Mouse (Mus musculus) MEL (cell line): ENCODE results near the gene Trim39. TPM values are rescaled to one million over a fixed set of nuclear protein-coding genes. Genes with fewer than 3 reads are reported as not detected.

Experiments
- DNase-seq: peaks from one replicate; pipeline ENCODE4 v3.0.0; 2011; ENCODE audit warnings: low read depth, low spot score
- H3K27ac ChIP-seq: 2 replicates; pipeline ENCODE4 v1.5.1; 2012; ENCODE audit warnings: low read depth, mild to moderate bottlenecking, control low read depth, low read length, moderate library complexity; ENCODE audit not compliant: control insufficient read depth
- H3K27me3 ChIP-seq, 2 experiments: fragments of 150-350 bp in 1 of 2; sonication (generic) in 1 of 2; 2 replicates each; pipeline ENCODE4 v1.6.1; 2012; ENCODE audit warnings: low read length in 2 of 2, mild to moderate bottlenecking in 2 of 2, improper control_type of control experiment in 1 of 2, moderate library complexity in 1 of 2; ENCODE audit not compliant: insufficient read depth in 2 of 2, control insufficient read depth in 1 of 2
- H3K36me3 ChIP-seq, 2 experiments: 2 replicates each; pipeline ENCODE4 v1.6.1; 2012 to 2014; ENCODE audit warnings: low read length in 2 of 2, improper control_type of control experiment in 1 of 2, inconsistent platforms in 1 of 2, mild to moderate bottlenecking in 1 of 2; ENCODE audit not compliant: insufficient read depth in 2 of 2, control insufficient read depth in 1 of 2
- H3K4me1 ChIP-seq, 2 experiments: fragments of 150-350 bp in 1 of 2; sonication (generic) in 1 of 2; 2 replicates each; pipeline ENCODE4 v1.6.1; 2012; ENCODE audit warnings: low read length in 2 of 2, improper control_type of control experiment in 1 of 2, mild to moderate bottlenecking in 1 of 2; ENCODE audit not compliant: insufficient read depth in 2 of 2, control insufficient read depth in 1 of 2
- H3K4me3 ChIP-seq, 2 experiments: fragments of 150-350 bp in 1 of 2; sonication (generic) in 1 of 2; 2 replicates each; pipeline ENCODE4 v1.5.1; 2012; ENCODE audit warnings: low read depth in 2 of 2, low read length in 2 of 2, mild to moderate bottlenecking in 2 of 2, moderate library complexity in 2 of 2, control low read depth in 1 of 2, improper control_type of control experiment in 1 of 2; ENCODE audit not compliant: control insufficient read depth in 1 of 2, insufficient read depth in 1 of 2
- H3K79me2 ChIP-seq: 2 replicates; pipeline ENCODE4 v1.6.1; 2012; ENCODE audit warnings: mild to moderate bottlenecking, low read length, moderate library complexity; ENCODE audit not compliant: control insufficient read depth, poor library complexity, insufficient read depth
- H3K9ac ChIP-seq: 2 replicates; pipeline ENCODE4 v1.6.1; 2012; ENCODE audit warnings: low read depth, mild to moderate bottlenecking, control low read depth, low read length, moderate library complexity; ENCODE audit not compliant: control insufficient read depth, poor library complexity, severe bottlenecking
- H3K9me3 ChIP-seq: fragments of 150-350 bp; sonication (generic); replicated peaks from 2 replicates; pipeline ENCODE4 v1.6.1; 2012; ENCODE audit warnings: mild to moderate bottlenecking, low read length, improper control_type of control experiment, moderate library complexity; ENCODE audit not compliant: insufficient read depth
- BHLHE40 ChIP-seq: IDR thresholded peaks from 2 replicates; pipeline ENCODE4 v1.6.1; 2012; ENCODE audit warnings: low read depth, mild to moderate bottlenecking, inconsistent platforms, low read length, improper control_type of control experiment, borderline replicate concordance
- CHD1 ChIP-seq: IDR thresholded peaks from 2 replicates; pipeline ENCODE4 v1.6.1; 2012; ENCODE audit warnings: low read depth, mild to moderate bottlenecking, inconsistent platforms, low read length, improper control_type of control experiment
- CHD2 ChIP-seq: IDR thresholded peaks from 2 replicates; pipeline ENCODE4 v1.6.1; 2011; ENCODE audit warnings: low read length, improper control_type of control experiment
- CTCF ChIP-seq, 3 experiments: IDR thresholded peaks in 2 of 3; conservative IDR thresholded peaks in 1 of 3; 2 replicates each; pipeline ENCODE4 v1.5.1; 2011 to 2012; ENCODE audit warnings: low read length in 3 of 3, low read depth in 2 of 3, mild to moderate bottlenecking in 2 of 3, improper control_type of control experiment in 1 of 3, inconsistent platforms in 1 of 3, mixed read lengths in 1 of 3, moderate library complexity in 1 of 3; ENCODE audit not compliant: control insufficient read depth in 1 of 3, insufficient read depth in 1 of 3, poor library complexity in 1 of 3, severe bottlenecking in 1 of 3
- ELF1 ChIP-seq: IDR thresholded peaks from 2 replicates; pipeline ENCODE4 v1.6.1; 2014; ENCODE audit warnings: low read depth, mild to moderate bottlenecking, inconsistent platforms, low read length, improper control_type of control experiment, moderate library complexity
- HCFC1 ChIP-seq: IDR thresholded peaks from 2 replicates; pipeline ENCODE4 v1.6.1; 2012; ENCODE audit warnings: low read depth, mild to moderate bottlenecking, inconsistent platforms, low read length, improper control_type of control experiment, moderate library complexity
- JUND ChIP-seq: IDR thresholded peaks from 2 replicates; pipeline ENCODE4 v1.6.1; 2011; ENCODE audit warnings: low read depth, mild to moderate bottlenecking, improper control_type of control experiment, low read length
- KAT2A ChIP-seq: conservative IDR thresholded peaks from 2 replicates; pipeline ENCODE4 v1.6.1; 2012; ENCODE audit warnings: low read depth, low read length, improper control_type of control experiment, inconsistent platforms
- MAFK ChIP-seq: IDR thresholded peaks from 2 replicates; pipeline ENCODE4 v1.6.1; 2011; ENCODE audit warnings: low read depth, mild to moderate bottlenecking, low read length, improper control_type of control experiment, borderline replicate concordance
- MAX ChIP-seq: IDR thresholded peaks from 2 replicates; pipeline ENCODE4 v1.6.1; 2011; ENCODE audit warnings: low read length, improper control_type of control experiment
- MEF2A ChIP-seq: IDR thresholded peaks from 2 replicates; pipeline ENCODE4 v1.6.1; 2014; ENCODE audit warnings: low read depth, mild to moderate bottlenecking, inconsistent platforms, low read length, improper control_type of control experiment; ENCODE audit not compliant: poor library complexity, insufficient replicate concordance, severe bottlenecking; ENCODE audit errors: extremely low read depth
- MYC ChIP-seq: IDR thresholded peaks from 2 replicates; pipeline ENCODE4 v1.6.1; 2011; ENCODE audit warnings: low read depth, mild to moderate bottlenecking, low read length, improper control_type of control experiment, moderate library complexity
- NELFE ChIP-seq: IDR thresholded peaks from 2 replicates; pipeline ENCODE4 v1.6.1; 2011; ENCODE audit warnings: low read depth, low read length, improper control_type of control experiment
- POLR2AphosphoS5 ChIP-seq: IDR thresholded peaks from 2 replicates; pipeline ENCODE4 v1.6.1; 2012; ENCODE audit warnings: low read depth, borderline replicate concordance, mild to moderate bottlenecking, inconsistent platforms, low read length, moderate library complexity, mixed read lengths
- RAD21 ChIP-seq: IDR thresholded peaks from 2 replicates; pipeline ENCODE4 v1.6.1; 2011; ENCODE audit warnings: mild to moderate bottlenecking, low read depth, low read length, improper control_type of control experiment
- RCOR1 ChIP-seq: IDR thresholded peaks from 2 replicates; pipeline ENCODE4 v1.6.1; 2012; ENCODE audit warnings: low read depth, mild to moderate bottlenecking, inconsistent platforms, low read length, improper control_type of control experiment
- SIN3A ChIP-seq: IDR thresholded peaks from 2 replicates; pipeline ENCODE4 v1.6.1; 2012; ENCODE audit warnings: low read length, improper control_type of control experiment, inconsistent platforms
- SMC3 ChIP-seq: IDR thresholded peaks from 2 replicates; pipeline ENCODE4 v1.6.1; 2011; ENCODE audit warnings: low read depth, low read length, improper control_type of control experiment
- USF1 ChIP-seq: IDR thresholded peaks from 2 replicates; pipeline ENCODE4 v1.6.1; 2014; ENCODE audit warnings: low read depth, mild to moderate bottlenecking, inconsistent platforms, low read length, improper control_type of control experiment, moderate library complexity
- USF2 ChIP-seq, 2 experiments: IDR thresholded peaks; 2 replicates each; pipeline ENCODE4 v1.6.1; 2011 to 2012; ENCODE audit warnings: improper control_type of control experiment in 2 of 2, low read length in 2 of 2, borderline replicate concordance in 1 of 2, inconsistent platforms in 1 of 2, low read depth in 1 of 2, mild to moderate bottlenecking in 1 of 2; ENCODE audit not compliant: insufficient read depth in 1 of 2
- ZKSCAN1 ChIP-seq: IDR thresholded peaks from 2 replicates; pipeline ENCODE4 v1.6.1; 2012; ENCODE audit warnings: low read depth, mild to moderate bottlenecking, inconsistent platforms, low read length, improper control_type of control experiment, moderate library complexity
- ZNF384 ChIP-seq: IDR thresholded peaks from 2 replicates; pipeline ENCODE4 v1.6.1; 2012; ENCODE audit warnings: low read depth, mild to moderate bottlenecking, inconsistent platforms, low read length, improper control_type of control experiment
- polyA plus RNA-seq, 2 experiments: library from polyadenylated mRNA; stranded (reverse) in 1 of 2; unstranded in 1 of 2; fragments of >175 nt in 1 of 2; fragments of >200 nt in 1 of 2; gene quantifications; 2 replicates each; pipeline versions ENCODE4 v1.2.1 to v1.2.4; 2012; ENCODE audit warnings: low replicate concordance in 2 of 2, low read depth in 1 of 2; ENCODE audit not compliant: insufficient read length in 2 of 2, insufficient read depth in 1 of 2, missing spikeins in 1 of 2
- total RNA-seq: library from RNA; depleted of rRNA; stranded (reverse); fragments of 300-350 nt; gene quantifications from 2 replicates; pipeline ENCODE4 v1.2.3, GENCODE M21; 2012

The Trim39 gene
- total and polyA plus RNA-seq, 3 experiments: 13.5 to 16.0 TPM; not detected in 1

DNA sequence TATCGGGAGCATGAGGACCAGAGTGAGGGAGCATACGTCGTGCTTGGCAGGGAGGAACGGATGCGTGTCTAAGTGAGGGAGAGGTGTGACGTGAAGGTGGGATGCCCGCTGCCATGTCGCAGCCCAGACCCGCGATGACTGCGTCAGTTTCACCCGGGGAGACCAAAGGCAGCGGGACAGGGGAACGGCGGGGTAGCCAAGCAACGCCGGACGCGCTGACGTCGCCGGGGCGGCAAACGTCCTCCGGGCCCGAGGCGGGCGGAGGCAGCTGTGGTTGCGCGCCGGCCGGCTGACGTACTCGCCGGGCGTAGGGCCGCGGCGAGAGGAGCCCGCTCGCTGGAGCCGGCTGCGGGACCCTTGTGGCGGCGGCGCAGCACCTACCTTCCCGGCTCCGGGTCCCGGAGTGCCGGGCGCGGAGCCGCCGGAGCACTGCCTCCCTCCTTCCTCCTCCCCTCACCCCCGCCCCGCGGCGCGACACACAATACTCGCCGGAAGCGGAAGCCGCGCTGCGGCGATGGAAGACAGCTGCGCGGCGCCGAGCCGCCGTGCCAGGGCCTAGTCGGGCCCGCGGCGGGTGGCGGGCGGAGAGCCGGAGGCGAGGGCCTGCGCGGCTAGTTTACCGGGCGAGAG lies 976 bp downstream of the Trim39 start (continued):
- TF ChIP-seq CHD2 (no peak), MAFK (no peak), JUND (no peak), MYC (0 out of 2 replicates have a peak, but pooled peaks have one; percentile 26), BHLHE40 (no peak), POLR2AphosphoS5 (peak; percentile 42; the same call in 1 of the 2 replicates), ZKSCAN1 (no peak), SMC3 (no peak), NELFE (peak; percentile 78), CHD1 (no peak)

DNA sequence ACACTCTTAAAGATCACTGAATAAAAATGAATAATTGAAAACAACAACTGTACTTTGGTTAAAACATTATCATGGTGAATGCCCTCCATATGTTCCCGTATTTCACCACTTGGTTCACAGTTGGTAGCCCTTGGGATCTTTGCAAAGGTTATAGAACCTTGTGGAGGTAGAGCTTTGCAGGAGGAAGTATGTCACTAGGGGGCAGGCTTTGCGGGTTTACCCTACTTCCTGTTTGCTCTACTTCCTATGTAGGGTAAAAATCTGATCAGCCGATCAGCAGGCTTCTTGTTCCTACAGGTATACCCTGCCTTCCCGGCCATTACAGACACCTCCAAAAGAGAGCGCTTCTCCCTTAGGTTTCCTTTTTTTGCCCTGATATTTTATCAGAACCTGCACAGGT lies 6.2 kb downstream of the Trim39 start:
- Histone ChIP-seq H3K9ac (no peak overlapping the region), H3K4me1 (peaks cover 16 to 18% of the 10 kb centered on the region in 2 experiments), H3K79me2 (peaks cover 8% of the 10 kb centered on the region), H3K9me3 (no peaks in the 10 kb centered on the region), H3K36me3 (peaks cover 9 to 32% of the 10 kb centered on the region in 2 experiments; a peak in 3 of 4 replicates), H3K27me3 (no peaks in the 10 kb centered on the region), H3K4me3 (no peak overlapping the region), H3K27ac (no peak overlapping the region)
- peak; percentile 65 for DNase-seq
- TF ChIP-seq ELF1 (peak; percentile 79), CHD1 (no peak), CTCF (IDR thresholded peaks at IDR 0.05 in 2 of 3, conservative IDR thresholded peaks at IDR 0.05 in 1 of 3; ENCODE audit: control insufficient read depth in 1 of 3, insufficient read depth in 1 of 3, low read depth in 2 of 3, low read length in 3 of 3, poor library complexity in 1 of 3, severe bottlenecking in 1 of 3) (peak in 2 of 3 experiments; percentile 19 to 34; a peak in 3 of 6 replicates), HCFC1 (peak; percentile 35; the same call in 1 of the 2 replicates)

DNA sequence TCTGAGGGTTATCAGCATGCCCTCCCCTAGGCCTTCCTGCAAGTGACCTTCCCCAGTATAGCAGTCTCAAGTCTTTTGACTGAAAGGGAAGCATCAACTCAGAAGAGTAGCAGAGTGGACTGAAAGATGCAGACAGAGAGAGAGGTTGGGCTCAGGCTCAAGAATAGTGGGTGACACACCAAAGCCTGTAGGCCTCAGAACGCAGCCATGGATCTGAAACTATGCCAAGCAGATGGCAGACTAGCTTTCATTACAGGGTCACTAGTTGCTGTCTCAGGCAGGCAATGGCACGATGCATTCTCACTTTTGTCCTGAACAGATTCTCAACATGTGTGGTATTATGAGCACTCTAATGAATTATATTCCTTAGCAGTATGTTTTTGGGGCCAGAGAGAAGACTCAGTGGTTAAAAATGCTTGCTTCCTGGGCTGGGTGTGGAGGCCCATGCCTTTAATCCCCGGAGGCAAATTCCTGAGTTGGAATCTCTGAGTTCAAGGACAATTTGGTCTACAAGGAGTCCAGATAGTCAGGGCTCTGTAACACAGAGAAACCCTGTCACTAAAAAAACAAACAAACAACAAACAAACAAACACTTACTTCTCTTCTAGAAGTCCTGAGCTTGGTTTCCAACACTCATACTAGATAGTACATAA lies 7.6 kb downstream of the Trim39 start:
- TF ChIP-seq USF1 (no peak), ZKSCAN1 (no peak), RAD21 (no peak), KAT2A (no peak), RCOR1 (no peak), MAX (no peak), SIN3A (no peak), ZNF384 (no peak), USF2 (IDR thresholded peaks at IDR 0.05; ENCODE audit: borderline replicate concordance in 1 of 2, insufficient read depth in 1 of 2, low read depth in 1 of 2, low read length in 2 of 2) (no peak), MEF2A (no peak)
- Histone ChIP-seq H3K9ac (no peak overlapping the region), H3K9me3 (no peaks in the 10 kb centered on the region), H3K4me1 (peaks cover 18% of the 10 kb centered on the region in 2 experiments), H3K79me2 (no peaks in the 10 kb centered on the region), H3K4me3 (no peak overlapping the region), H3K36me3 (peaks cover 9 to 28% of the 10 kb centered on the region in 2 experiments; a peak in 3 of 4 replicates), H3K27ac (no peak overlapping the region), H3K27me3 (no peaks in the 10 kb centered on the region)
- no peak for DNase-seq
